Mouse (Mus musculus) embryonic facial prominence, embryonic 15.5 days (tissue): ENCODE data around the gene Smpd2. TPM values are rescaled to one million over a fixed set of nuclear protein-coding genes. Genes with fewer than 3 reads are reported as not detected.
"Not testable (repeated sequence)": the region's sequence is repeated elsewhere in the genome, so short reads cannot be mapped to it uniquely, and the experiment has no call there.

Experiments
- ATAC-seq: fragments of 200-750 bp; cut with Nextera tagmentation; 2 replicates; pipeline ENCODE4 v1.8.0; 2017; ENCODE audit warnings: low read depth, moderate TSS enrichment; ENCODE audit not compliant: insufficient number of reproducible peaks, low FRiP score, low TSS enrichment
- H3K27ac ChIP-seq: fragments of 300-500 bp; sonication (generic); replicated peaks from 2 replicates; pipeline ENCODE4 v1.5.1; 2015; ENCODE audit warnings: mild to moderate bottlenecking, inconsistent platforms
- H3K27me3 ChIP-seq: fragments of 300-500 bp; sonication (generic); 2 replicates; pipeline ENCODE4 v1.6.1; 2015; ENCODE audit warnings: inconsistent platforms
- H3K36me3 ChIP-seq: fragments of 300-500 bp; sonication (generic); 2 replicates; pipeline ENCODE4 v1.6.1; 2015; ENCODE audit warnings: mild to moderate bottlenecking, inconsistent platforms
- H3K4me1 ChIP-seq: fragments of 300-500 bp; sonication (generic); 2 replicates; pipeline ENCODE4 v1.6.1; 2015; ENCODE audit warnings: inconsistent platforms
- H3K4me2 ChIP-seq: fragments of 300-500 bp; sonication (generic); replicated peaks from 2 replicates; pipeline ENCODE4 v1.6.1; 2015; ENCODE audit warnings: mild to moderate bottlenecking, inconsistent platforms
- H3K4me3 ChIP-seq: fragments of 300-500 bp; sonication (generic); replicated peaks from 2 replicates; pipeline ENCODE4 v1.5.1; 2015; ENCODE audit warnings: mild to moderate bottlenecking, inconsistent platforms
- H3K9ac ChIP-seq: fragments of 300-500 bp; sonication (generic); 2 replicates; pipeline ENCODE4 v1.6.1; 2015; ENCODE audit warnings: inconsistent platforms
- H3K9me3 ChIP-seq: fragments of 300-500 bp; sonication (generic); replicated peaks from 2 replicates; pipeline ENCODE4 v1.6.1; 2016; ENCODE audit warnings: inconsistent platforms
- WGBS: fragments of 180-500 bp; shearing (Covaris S2); methylation state at CpG from one replicate; pipeline ENCODE4 v1.1.7; 2015; 5-methylcytosine and 5-hydroxymethylcytosine counted together
- polyA plus RNA-seq: library from polyadenylated mRNA; unstranded; fragments of >200 nt; fragmentation: Nextera tagmentation; extraction: Ambion mirVana; gene quantifications from 2 replicates; pipeline ENCODE4 v1.2.1, GENCODE M21; 2015

Smpd2 gene
- polyA plus RNA-seq, 1 experiment from 2014 or later: 58.6 TPM

DNA sequence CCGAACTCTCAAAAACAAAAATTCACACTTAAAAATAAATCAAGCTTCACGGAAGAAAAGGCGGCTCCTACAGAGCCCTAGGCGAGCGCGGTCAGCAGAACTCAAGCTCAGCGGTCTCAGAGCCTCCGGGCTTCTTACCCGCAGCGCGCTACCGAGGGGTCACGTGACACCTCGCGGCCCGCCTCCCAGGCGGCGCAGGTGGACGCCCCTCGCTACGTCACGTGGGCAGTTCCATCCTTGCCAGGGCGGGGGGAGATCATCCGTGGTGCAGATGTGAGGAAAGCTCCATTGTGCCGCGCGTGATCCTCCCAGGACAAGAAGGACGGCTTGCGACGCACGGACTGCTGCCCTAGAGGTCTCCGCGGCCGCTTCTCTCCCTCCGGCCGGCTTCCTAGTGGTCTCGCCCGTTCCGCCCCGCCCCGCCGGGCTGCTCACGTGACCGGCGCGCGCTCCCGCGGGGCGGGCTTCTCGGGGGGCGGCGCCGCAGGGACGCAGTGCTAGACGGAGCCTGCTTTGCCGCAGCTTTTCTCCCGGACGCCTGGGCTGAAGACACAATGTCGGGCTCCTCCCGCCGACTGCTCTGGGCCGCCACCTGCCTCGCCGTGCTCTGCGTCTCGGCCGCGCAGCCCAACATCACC, 28.9 kb upstream of the Smpd2 start, which contains the start of gene Cd164:
TSS of gene Cd164 (plus strand) at position 434 of the 638 bp plus-strand sequence.
- H3K27ac ChIP-seq: peak within 1 kb of the TSS; percentile 98
- peaks cover 15% of the 10 kb centered on the region for H3K4me1 ChIP-seq
- H3K9me3 ChIP-seq: no peaks in the 10 kb centered on the region
- H3K27me3 ChIP-seq: no peaks in the 10 kb centered on the region
- H3K4me3 ChIP-seq: peak within 1 kb of the TSS; percentile 93
- under 1% methylated on average over 69 of the region's 69 CpGs for WGBS
- peak; percentile 93 for ATAC-seq
- H3K4me2 ChIP-seq: peak within 1 kb of the TSS; percentile 90
- H3K9ac ChIP-seq: peak within 1 kb of the TSS; percentile 95
- 0 out of 2 replicates have a peak, but pooled peaks cover 5% of the 10 kb centered on the region for H3K36me3 ChIP-seq

DNA sequence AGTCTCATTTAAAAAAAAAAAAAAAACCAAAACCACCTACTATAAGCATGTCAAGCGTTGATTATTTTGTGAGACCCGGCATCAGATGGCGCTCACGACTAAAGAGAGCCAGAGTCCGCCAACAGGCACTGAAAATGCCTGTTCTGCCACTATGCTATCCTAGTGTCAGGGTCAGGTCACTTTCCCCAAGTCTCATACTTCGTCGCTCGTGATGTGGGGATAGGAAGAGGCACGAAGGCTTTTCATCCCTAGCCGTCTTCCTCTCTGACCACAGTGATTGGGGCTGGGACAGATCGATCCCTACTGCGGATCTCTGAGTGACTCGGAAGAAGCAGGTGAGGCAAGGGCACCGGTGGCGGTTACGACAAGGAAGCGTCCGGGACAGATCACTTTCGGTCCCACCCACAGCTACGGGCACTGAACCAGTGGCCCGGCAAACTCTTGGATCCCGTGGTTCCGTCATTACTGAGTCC, 28.4 kb upstream of the Smpd2 start:
- peak overlapping the region; percentile 93 for H3K4me3 ChIP-seq
- peak; percentile 56 for ATAC-seq
- no peaks in the 10 kb centered on the region for H3K36me3 ChIP-seq
- no peaks in the 10 kb centered on the region for H3K9me3 ChIP-seq
- peak overlapping the region; percentile 90 for H3K4me2 ChIP-seq
- H3K9ac ChIP-seq: peak overlapping the region; percentile 95
- peaks cover 15% of the 10 kb centered on the region for H3K4me1 ChIP-seq
- peak overlapping the region; percentile 98 for H3K27ac ChIP-seq
- 0% methylated on average over 23 of the region's 23 CpGs for WGBS
- no peaks in the 10 kb centered on the region for H3K27me3 ChIP-seq

DNA sequence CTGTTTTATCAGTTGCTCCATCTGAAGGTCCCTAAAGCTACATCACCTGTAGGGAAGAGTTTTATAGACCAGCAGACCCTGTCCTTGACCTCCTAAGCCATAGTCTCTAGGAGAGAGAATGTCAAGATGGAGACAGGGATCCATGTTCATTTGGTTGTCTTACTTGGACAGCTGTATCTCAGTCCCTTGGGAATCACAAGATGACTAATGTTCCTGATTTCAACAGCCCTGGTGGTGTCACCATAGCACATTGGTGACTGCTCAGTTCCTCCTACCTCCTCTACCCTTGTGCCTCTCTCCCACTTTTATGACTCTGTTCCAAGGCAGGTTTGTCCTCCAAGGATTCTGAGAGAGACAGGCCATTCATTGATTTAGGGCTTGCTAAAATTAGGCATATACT, 24.8 kb upstream of the Smpd2 start:
- H3K4me3 ChIP-seq: no peak overlapping the region
- H3K27me3 ChIP-seq: no peaks in the 10 kb centered on the region
- no peaks in the 10 kb centered on the region for H3K4me1 ChIP-seq
- no peak overlapping the region for H3K4me2 ChIP-seq
- H3K27ac ChIP-seq: no peak overlapping the region
- no peaks in the 10 kb centered on the region for H3K9me3 ChIP-seq
- H3K9ac ChIP-seq: no peak overlapping the region
- ATAC-seq: no peak
- no peaks in the 10 kb centered on the region for H3K36me3 ChIP-seq

DNA sequence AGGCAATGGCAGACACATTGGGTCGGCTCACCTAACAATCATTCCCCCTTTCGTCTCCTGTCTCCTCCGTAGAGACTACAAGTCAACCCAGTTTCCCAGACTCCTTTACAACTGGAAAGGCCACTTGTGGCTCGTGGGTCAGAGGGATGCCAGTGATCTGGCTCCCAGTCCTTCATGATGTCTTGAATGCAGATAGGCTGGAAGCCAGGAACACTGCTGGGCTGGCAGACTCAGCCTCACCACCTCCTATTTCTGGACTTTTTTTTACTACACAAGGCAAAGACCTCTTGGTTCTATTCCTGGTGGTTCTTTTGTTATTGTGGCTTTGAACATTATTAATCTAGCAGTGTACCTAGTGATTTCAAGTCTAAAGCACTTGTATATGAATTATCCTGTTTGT, 24.1 kb upstream of the Smpd2 start:
- Histone ChIP-seq H3K4me3 (no peak overlapping the region), H3K9ac (no peak overlapping the region), H3K4me1 (no peaks in the 10 kb centered on the region), H3K27me3 (no peaks in the 10 kb centered on the region), H3K27ac (no peak overlapping the region), H3K4me2 (no peak overlapping the region), H3K9me3 (no peaks in the 10 kb centered on the region), H3K36me3 (no peaks in the 10 kb centered on the region)
- ATAC-seq: no peak
- 72% methylated on average over 4 of the region's 4 CpGs for WGBS

DNA sequence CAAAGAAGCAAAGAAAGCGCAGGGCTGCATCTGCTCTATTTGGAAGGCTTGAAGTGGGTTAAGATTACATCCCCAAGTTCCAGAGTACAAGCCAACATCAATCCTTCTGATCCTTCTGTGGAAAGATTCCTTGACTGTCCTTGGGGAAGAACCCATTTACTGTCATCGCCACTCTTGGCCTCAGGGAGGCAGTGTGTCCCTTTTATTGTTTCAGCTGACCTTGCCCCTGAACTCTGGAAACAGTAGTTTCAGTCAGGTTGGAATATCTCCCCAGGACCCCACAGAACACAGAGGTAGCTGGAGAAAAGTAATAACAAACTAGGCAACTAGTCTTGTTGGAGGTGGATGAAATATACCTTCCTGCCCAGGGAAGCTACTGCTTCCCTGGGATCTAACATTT, 19.0 kb upstream of the Smpd2 start:
- no peaks in the 10 kb centered on the region for H3K9me3 ChIP-seq
- ATAC-seq: no peak
- no peaks in the 10 kb centered on the region for H3K36me3 ChIP-seq
- WGBS: 33% methylated on average over 2 of the region's 2 CpGs
- H3K4me1 ChIP-seq: no peaks in the 10 kb centered on the region
- no peak overlapping the region for H3K4me2 ChIP-seq
- no peak overlapping the region for H3K4me3 ChIP-seq
- no peak overlapping the region for H3K9ac ChIP-seq
- no peak overlapping the region for H3K27ac ChIP-seq
- H3K27me3 ChIP-seq: no peaks in the 10 kb centered on the region

DNA sequence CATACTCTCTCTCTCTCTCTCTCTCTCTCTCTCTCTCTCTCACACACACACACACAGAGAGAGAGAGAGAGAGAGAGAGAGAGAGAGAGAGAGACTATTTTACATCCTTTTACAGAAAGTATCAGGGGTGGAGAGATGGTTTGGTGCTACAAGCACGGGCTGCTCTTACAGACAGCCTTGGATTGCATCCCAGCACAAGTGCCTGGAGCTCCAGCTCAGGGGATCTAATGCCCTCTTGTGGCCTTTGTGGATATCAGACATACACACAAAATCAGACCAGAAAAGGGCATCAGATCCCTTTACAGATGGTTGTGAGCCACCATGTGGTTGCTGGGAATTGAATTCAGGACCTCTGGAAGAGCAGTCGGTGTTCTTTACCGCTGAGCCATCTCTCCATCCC, 15.3 kb upstream of the Smpd2 start:
- H3K4me2 ChIP-seq, H3K4me3 ChIP-seq, H3K9ac ChIP-seq, H3K9me3 ChIP-seq, H3K36me3 ChIP-seq, H3K27me3 ChIP-seq, H3K4me1 ChIP-seq, ATAC-seq, H3K27ac ChIP-seq: not testable (repeated sequence)
- WGBS: 6% methylated on average over 3 of the region's 3 CpGs

DNA sequence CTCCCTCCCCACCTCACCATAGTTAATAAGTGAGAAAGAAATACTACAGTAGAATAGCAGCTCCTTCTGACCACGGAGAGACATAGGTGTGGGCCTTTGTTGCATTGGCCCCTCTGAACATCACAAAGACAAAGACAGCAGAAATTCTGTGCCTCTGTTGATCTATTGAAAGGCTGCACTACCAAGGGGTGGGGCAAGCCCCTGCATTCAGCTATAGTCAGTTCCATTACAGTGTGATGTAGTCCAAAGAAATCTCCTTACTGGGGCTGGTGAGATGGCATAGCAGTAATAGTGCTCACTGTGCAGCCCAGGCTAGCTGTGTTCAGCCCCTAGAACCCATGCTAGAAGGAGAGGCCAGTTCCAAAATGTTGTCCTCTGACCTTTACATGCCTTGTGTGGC, 14.8 kb upstream of the Smpd2 start:
- WGBS: 85% methylated on average over 1 of the region's 1 CpGs
- Histone ChIP-seq H3K4me1 (no peaks in the 10 kb centered on the region), H3K4me3 (no peak overlapping the region), H3K4me2 (no peak overlapping the region), H3K36me3 (no peaks in the 10 kb centered on the region), H3K27ac (no peak overlapping the region), H3K27me3 (no peaks in the 10 kb centered on the region), H3K9me3 (no peaks in the 10 kb centered on the region), H3K9ac (no peak overlapping the region)
- ATAC-seq: no peak

DNA sequence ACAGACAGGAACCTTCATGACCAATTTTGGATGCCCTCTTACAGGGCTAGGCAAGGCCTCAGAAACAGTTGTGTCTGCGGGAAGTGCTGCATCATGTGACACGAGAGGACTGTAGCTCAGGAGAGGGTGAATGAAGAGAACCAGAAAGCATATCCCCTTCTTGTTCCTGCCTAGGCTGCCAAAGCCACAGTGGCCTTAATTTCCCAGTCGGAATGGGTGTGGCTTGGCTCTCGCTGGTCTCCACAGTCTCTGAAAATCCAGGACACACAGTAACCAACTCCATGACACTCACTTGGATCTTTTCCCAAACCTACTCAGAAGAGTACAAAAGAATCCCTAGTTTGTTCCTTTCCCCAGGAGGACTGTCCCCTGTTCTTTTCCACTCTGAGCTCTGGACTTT, 10.8 kb upstream of the Smpd2 start:
- 47% methylated on average over 4 of the region's 4 CpGs for WGBS
- Histone ChIP-seq H3K4me3 (no peak overlapping the region), H3K4me2 (no peak overlapping the region), H3K36me3 (no peaks in the 10 kb centered on the region), H3K4me1 (no peaks in the 10 kb centered on the region), H3K9ac (no peak overlapping the region), H3K27me3 (no peaks in the 10 kb centered on the region), H3K27ac (no peak overlapping the region), H3K9me3 (no peaks in the 10 kb centered on the region)
- ATAC-seq: no peak

DNA sequence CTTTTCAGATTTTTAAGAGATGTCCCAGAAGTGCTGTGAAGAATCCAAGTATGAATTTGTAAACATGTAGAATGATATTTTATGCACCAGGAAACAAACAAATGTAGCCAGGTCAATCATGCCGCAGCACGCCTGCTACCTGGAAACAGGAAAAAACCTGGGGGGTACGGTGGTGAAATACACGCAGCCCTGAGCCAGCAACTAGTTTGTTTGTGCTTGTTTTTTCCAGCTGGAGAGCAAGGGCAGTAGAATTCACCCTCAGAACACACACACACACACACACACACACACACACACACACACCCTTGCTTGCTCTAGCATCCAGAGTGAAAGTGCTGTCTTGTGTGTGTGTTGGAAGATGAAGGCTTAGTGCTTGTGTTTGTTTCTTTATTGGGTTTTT, 942 bp upstream of the Smpd2 start:
- no peaks in the 10 kb centered on the region for H3K27me3 ChIP-seq
- peaks cover 17% of the 10 kb centered on the region for H3K36me3 ChIP-seq
- peaks cover 22% of the 10 kb centered on the region for H3K4me1 ChIP-seq
- H3K9me3 ChIP-seq: no peaks in the 10 kb centered on the region
- no peak overlapping the region for H3K9ac ChIP-seq
- H3K27ac ChIP-seq: no peak overlapping the region
- no peak overlapping the region for H3K4me3 ChIP-seq
- ATAC-seq: no peak
- no peak overlapping the region; the same call in 1 of the 2 replicates for H3K4me2 ChIP-seq
- 30% methylated on average over 4 of the region's 4 CpGs for WGBS

DNA sequence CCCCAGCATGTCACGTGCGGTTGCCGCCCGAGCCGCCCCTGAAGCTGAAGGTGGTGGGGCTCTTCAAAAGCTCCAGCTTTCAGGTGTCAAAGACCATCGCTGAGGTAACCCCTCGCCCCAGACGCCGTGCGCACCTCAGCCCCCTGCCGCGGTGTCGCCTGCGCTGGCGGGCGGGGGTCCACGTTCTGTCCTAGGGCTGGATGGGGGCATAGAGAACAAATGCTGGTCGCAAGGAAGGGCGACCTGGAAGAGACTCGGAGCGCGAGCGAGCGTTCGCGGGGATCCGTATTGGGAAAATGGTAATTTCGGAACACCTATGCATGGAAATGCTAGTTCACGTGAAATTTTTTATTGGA, 327 bp upstream of the Smpd2 start:
- peak overlapping the region; percentile 45 for H3K9ac ChIP-seq
- no peaks in the 10 kb centered on the region for H3K9me3 ChIP-seq
- peaks cover 22% of the 10 kb centered on the region for H3K4me1 ChIP-seq
- peak overlapping the region; percentile 74 for H3K4me3 ChIP-seq
- ATAC-seq: peak; percentile 32
- WGBS: under 1% methylated on average over 29 of the region's 29 CpGs
- H3K27ac ChIP-seq: no peak overlapping the region
- peaks cover 23% of the 10 kb centered on the region for H3K36me3 ChIP-seq
- H3K4me2 ChIP-seq: peak overlapping the region; percentile 100
- no peaks in the 10 kb centered on the region for H3K27me3 ChIP-seq

DNA sequence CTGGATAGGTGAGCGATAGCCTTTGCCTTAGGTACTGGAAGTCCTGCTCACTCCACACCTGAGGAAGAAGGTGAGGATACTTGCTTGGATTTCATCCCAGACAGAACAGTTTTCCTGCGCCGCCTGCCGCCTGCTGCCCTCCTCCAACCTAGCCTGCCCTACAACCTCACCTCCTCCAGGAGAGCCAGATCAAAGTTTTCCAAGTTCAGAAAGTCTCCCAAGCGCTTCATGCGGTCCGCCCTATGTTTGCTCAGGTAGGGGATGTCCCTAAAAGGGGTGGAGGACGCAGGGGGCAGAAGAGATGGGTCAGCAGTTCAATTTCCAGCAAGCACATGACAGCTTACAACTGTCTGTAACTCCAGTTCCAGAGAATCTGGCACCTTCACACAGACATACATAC, 875 bp downstream of the Smpd2 start:
- peaks cover 22% of the 10 kb centered on the region for H3K4me1 ChIP-seq
- H3K4me3 ChIP-seq: peak overlapping the region; percentile 74
- peak overlapping the region; percentile 100 for H3K4me2 ChIP-seq
- H3K9ac ChIP-seq: peak overlapping the region; percentile 69
- H3K9me3 ChIP-seq: no peaks in the 10 kb centered on the region
- peaks cover 35% of the 10 kb centered on the region for H3K36me3 ChIP-seq
- 28% methylated on average over 8 of the region's 8 CpGs for WGBS
- no peaks in the 10 kb centered on the region for H3K27me3 ChIP-seq
- H3K27ac ChIP-seq: no peak overlapping the region
- ATAC-seq: no peak

DNA sequence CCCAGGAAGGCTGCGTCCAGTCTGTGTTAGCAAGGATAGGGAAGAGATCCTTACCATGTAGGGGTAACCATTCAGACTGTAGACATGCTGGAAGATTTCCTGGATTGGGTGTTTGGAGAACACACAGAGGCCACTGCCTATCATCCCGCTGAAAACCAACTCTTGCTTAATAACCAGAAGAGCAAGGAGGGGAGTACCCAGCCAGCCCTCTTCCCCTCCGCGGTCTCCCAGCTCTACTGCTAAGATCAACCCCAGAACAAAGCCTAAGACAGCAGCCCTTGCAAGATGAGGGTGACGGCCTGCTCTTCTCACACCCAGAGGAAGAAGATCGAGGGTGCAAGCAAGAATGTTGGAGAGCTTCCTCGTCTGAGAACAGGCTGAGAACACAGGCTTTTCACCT, 1.3 kb downstream of the Smpd2 start:
- Histone ChIP-seq H3K4me2 (peak overlapping the region; percentile 100), H3K4me1 (peaks cover 22% of the 10 kb centered on the region), H3K36me3 (peaks cover 39% of the 10 kb centered on the region), H3K27ac (no peak overlapping the region), H3K27me3 (no peaks in the 10 kb centered on the region), H3K4me3 (peak overlapping the region; percentile 74), H3K9me3 (no peaks in the 10 kb centered on the region), H3K9ac (peak overlapping the region; percentile 69; the same call in 1 of the 2 replicates)
- 28% methylated on average over 7 of the region's 7 CpGs for WGBS
- ATAC-seq: no peak
